Mouse (Mus musculus) lung, postnatal 0 days (tissue): Measurements from ENCODE around the gene Ralgapa2. TPM values are rescaled to one million over a fixed set of nuclear protein-coding genes. Genes with fewer than 3 reads are reported as not detected.
A peak's percentile ranks its signal among the peaks of the same experiment; 100 is the strongest.

Source experiments
- ATAC-seq: fragments of 200-750 bp; cut with Nextera tagmentation; 2 replicates; pipeline ENCODE4 v1.8.0; 2017; ENCODE audit warnings: moderate library complexity
- DNase-seq: peaks from one replicate; pipeline ENCODE4 v3.0.0-alpha.2; 2016; ENCODE audit warnings: low spot score
- H3K27ac ChIP-seq: fragments of 300-500 bp; sonication (generic); 2 replicates; pipeline ENCODE4 v1.5.1; 2014; ENCODE audit warnings: antibody characterized with exemption, mild to moderate bottlenecking, low read length, mixed read lengths
- H3K27me3 ChIP-seq: fragments of 300-500 bp; sonication (generic); replicated peaks from 2 replicates; pipeline ENCODE4 v1.6.1; 2014; ENCODE audit warnings: low read length, mixed read lengths; ENCODE audit not compliant: insufficient read depth
- H3K36me3 ChIP-seq: fragments of 300-500 bp; sonication (generic); 2 replicates; pipeline ENCODE4 v1.6.1; 2014; ENCODE audit warnings: low read length, mixed read lengths; ENCODE audit not compliant: insufficient read depth
- H3K4me1 ChIP-seq: fragments of 300-500 bp; sonication (generic); 2 replicates; pipeline ENCODE4 v1.6.1; 2014; ENCODE audit warnings: antibody characterized with exemption, low read depth, low read length, mixed read lengths; ENCODE audit not compliant: insufficient read depth
- H3K4me2 ChIP-seq: fragments of 300-500 bp; sonication (generic); replicated peaks from 2 replicates; pipeline ENCODE4 v1.6.1; 2014; ENCODE audit warnings: low read depth, mild to moderate bottlenecking, low read length, moderate library complexity, mixed read lengths
- H3K4me3 ChIP-seq: fragments of 300-500 bp; sonication (generic); 2 replicates; pipeline ENCODE4 v1.5.1; 2014; ENCODE audit warnings: low read depth, low read length
- H3K9ac ChIP-seq: fragments of 300-500 bp; sonication (generic); replicated peaks from 2 replicates; pipeline ENCODE4 v1.6.1; 2014; ENCODE audit warnings: low read depth, mild to moderate bottlenecking
- H3K9me3 ChIP-seq: fragments of 300-500 bp; sonication (generic); 2 replicates; pipeline ENCODE4 v1.6.1; 2016; ENCODE audit warnings: low read length, mixed read lengths
- CTCF ChIP-seq: IDR thresholded peaks from 2 replicates; pipeline ENCODE4 v1.5.1; 2016; ENCODE audit warnings: antibody characterized with exemption, mild to moderate bottlenecking
- EP300 ChIP-seq: IDR thresholded peaks from 2 replicates; pipeline ENCODE4 v1.6.1; 2016; ENCODE audit warnings: antibody characterized with exemption, mild to moderate bottlenecking, control low read depth
- WGBS: fragments of 180-500 bp; shearing (Covaris S2); extraction: QIAGEN DNeasy Blood & Tissue Kit; methylation state at CpG from one replicate; pipeline ENCODE4 v1.1.7; 2014; 5-methylcytosine and 5-hydroxymethylcytosine counted together
- polyA plus RNA-seq: library from polyadenylated mRNA; unstranded; fragments of >200 nt; fragmentation: Nextera tagmentation; extraction: Ambion mirVana; gene quantifications from 2 replicates; pipeline ENCODE4 v1.2.1, GENCODE M21; 2015

Gene Ralgapa2
- polyA plus RNA-seq, 1 experiment from 2014 or later = 9.1 TPM

- ATAC-seq = peak; percentile 67
- Histone ChIP-seq H3K4me3 (no peak overlapping the region), H3K4me2 (no peak overlapping the region), H3K9me3 (no peaks in the 10 kb centered on the region), H3K27me3 (no peaks in the 10 kb centered on the region), H3K9ac (no peak overlapping the region), H3K27ac (no peak overlapping the region), H3K36me3 (no peaks in the 10 kb centered on the region), H3K4me1 (no peaks in the 10 kb centered on the region)
- peak; percentile 64 for DNase-seq
- TF ChIP-seq EP300 (no peak), CTCF (peak; percentile 80)
- WGBS = 38% methylated on average over 8 of the region's 8 CpGs
Observed at GRCm38 (mm10) chr2:146414484-146415291, 97.5 kb downstream of the Ralgapa2 start.

- H3K9me3 ChIP-seq = no peaks in the 10 kb centered on the region
- ATAC-seq = no peak
- 25% methylated on average over 9 of the region's 9 CpGs for WGBS
- no peak overlapping the region for H3K27ac ChIP-seq
- H3K4me3 ChIP-seq = no peak overlapping the region
- no peak for TF ChIP-seq EP300
- TF ChIP-seq CTCF = no peak
- H3K36me3 ChIP-seq = no peaks in the 10 kb centered on the region
- H3K9ac ChIP-seq = no peak overlapping the region
- H3K4me2 ChIP-seq = no peak overlapping the region
- no peak for DNase-seq
- no peaks in the 10 kb centered on the region for H3K4me1 ChIP-seq
- H3K27me3 ChIP-seq = no peaks in the 10 kb centered on the region
Observed at GRCm38 (mm10) chr2:146412733-146413132, 99.4 kb downstream of the Ralgapa2 start.

GRCm38 (mm10) chr2:146411904-146412303 is 100.2 kb downstream of the Ralgapa2 start:
- Histone ChIP-seq H3K27ac (no peak overlapping the region), H3K9ac (no peak overlapping the region), H3K36me3 (no peaks in the 10 kb centered on the region), H3K9me3 (no peaks in the 10 kb centered on the region), H3K4me1 (no peaks in the 10 kb centered on the region), H3K27me3 (no peaks in the 10 kb centered on the region), H3K4me3 (no peak overlapping the region), H3K4me2 (no peak overlapping the region)
- TF ChIP-seq EP300 (no peak), CTCF (no peak)
- 59% methylated on average over 5 of the region's 5 CpGs for WGBS
- DNase-seq (no peak), ATAC-seq (no peak)

- Histone ChIP-seq H3K9ac (no peak overlapping the region), H3K4me1 (no peaks in the 10 kb centered on the region), H3K4me3 (no peak overlapping the region), H3K27me3 (no peaks in the 10 kb centered on the region), H3K27ac (no peak overlapping the region), H3K4me2 (no peak overlapping the region), H3K36me3 (no peaks in the 10 kb centered on the region), H3K9me3 (no peaks in the 10 kb centered on the region)
- WGBS = 74% methylated on average over 4 of the region's 4 CpGs
- no peak for ATAC-seq
- DNase-seq = no peak
- no peak for TF ChIP-seq CTCF
- no peak for TF ChIP-seq EP300
Observed at GRCm38 (mm10) chr2:146407078-146407477, 105.1 kb downstream of the Ralgapa2 start.

- H3K9me3 ChIP-seq = no peaks in the 10 kb centered on the region
- 0 out of 2 replicates have a peak, but pooled peaks cover 3% of the 10 kb centered on the region for H3K36me3 ChIP-seq
- H3K27ac ChIP-seq = no peak overlapping the region
- no peak overlapping the region for H3K4me2 ChIP-seq
- no peak for ATAC-seq
- H3K4me3 ChIP-seq = no peak overlapping the region
- TF ChIP-seq EP300 = no peak
- no peak for TF ChIP-seq CTCF
- H3K27me3 ChIP-seq = no peaks in the 10 kb centered on the region
- H3K4me1 ChIP-seq = no peaks in the 10 kb centered on the region
- DNase-seq = no peak
- H3K9ac ChIP-seq = no peak overlapping the region
Observed at GRCm38 (mm10) chr2:146401588-146401987, 110.6 kb downstream of the Ralgapa2 start.

GRCm38 (mm10) chr2:146400738-146401137 is 111.4 kb downstream of the Ralgapa2 start:
- DNase-seq = no peak
- TF ChIP-seq EP300 = no peak
- no peak for TF ChIP-seq CTCF
- no peaks in the 10 kb centered on the region for H3K4me1 ChIP-seq
- no peak overlapping the region for H3K27ac ChIP-seq
- H3K27me3 ChIP-seq = no peaks in the 10 kb centered on the region
- no peaks in the 10 kb centered on the region for H3K9me3 ChIP-seq
- H3K36me3 ChIP-seq = 0 out of 2 replicates have a peak, but pooled peaks cover 3% of the 10 kb centered on the region
- WGBS = 44% methylated on average over 2 of the region's 2 CpGs
- H3K9ac ChIP-seq = no peak overlapping the region
- H3K4me3 ChIP-seq = no peak overlapping the region
- ATAC-seq = no peak
- no peak overlapping the region for H3K4me2 ChIP-seq
